Mouse (Mus musculus): ENCODE data around the gene Itih2. TPM values are rescaled to one million over a fixed set of nuclear protein-coding genes. Genes with fewer than 3 reads are reported as not detected.

Gene Itih2
- total and polyA plus RNA-seq, 2 experiments from 2014 or later: 0.42 to 1.1 TPM

DNA sequence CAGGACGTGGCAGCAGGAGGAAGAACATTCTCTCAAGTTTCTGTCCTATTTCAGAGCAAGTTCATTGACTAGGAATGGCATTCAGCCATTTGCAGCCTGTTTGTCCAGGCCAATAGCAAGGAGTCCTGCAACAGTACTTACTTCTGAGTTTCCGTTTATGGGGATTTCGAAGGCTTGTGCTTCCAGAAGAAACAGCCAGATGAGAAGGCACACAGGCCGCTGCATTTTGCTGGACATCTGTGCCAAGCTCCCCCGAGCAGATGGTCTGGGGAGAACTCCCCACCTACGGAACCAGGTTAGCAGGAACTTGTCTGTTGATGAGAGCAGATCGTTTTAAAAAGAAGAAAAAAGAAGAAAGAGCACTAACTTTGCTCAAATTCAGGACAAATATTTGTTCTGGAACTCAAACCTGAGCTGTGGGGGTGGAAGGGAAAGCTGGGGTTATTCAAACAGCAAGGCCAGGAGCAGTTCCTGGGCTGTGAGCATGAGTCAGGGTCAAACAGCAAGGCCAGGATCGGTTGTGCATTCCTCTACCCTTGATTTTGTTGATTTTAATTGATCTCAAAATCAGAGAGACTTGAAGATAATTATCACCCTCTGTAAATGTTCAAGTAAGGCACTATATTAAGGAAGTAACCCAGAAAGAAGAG, 730 bp downstream of the Itih2 start:
- no peak for DNase-seq (ENCODE audit: low spot score)
- no peak overlapping the region for H3K27ac ChIP-seq (ENCODE audit: low read depth)

DNA sequence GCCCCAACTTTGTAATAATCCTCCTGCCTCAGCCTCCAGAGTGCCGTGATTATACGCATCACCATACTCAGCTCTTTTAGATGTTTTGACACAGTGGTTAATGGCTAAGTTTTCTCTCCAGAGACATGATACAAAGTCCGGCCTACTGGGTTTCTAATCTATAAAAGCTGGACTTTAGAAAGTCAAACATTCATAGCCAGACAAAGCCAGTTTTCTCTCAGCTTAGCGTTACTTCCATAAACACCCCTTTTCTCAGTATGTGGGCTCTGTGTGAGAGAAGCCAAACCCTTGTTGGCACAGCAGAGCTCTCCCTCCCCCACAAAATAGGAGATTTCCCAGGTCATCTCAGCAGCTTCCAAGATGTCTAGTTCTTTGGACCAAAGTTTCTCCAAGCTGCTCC, 2.6 kb downstream of the Itih2 start:
- H3K4me2 ChIP-seq (ENCODE audit: low read depth, low read length): no peak overlapping the region
- no peak for TF ChIP-seq EP300 (IDR thresholded peaks at IDR 0.05; ENCODE audit: low read depth)
- TF ChIP-seq CTCF (IDR thresholded peaks at IDR 0.05; ENCODE audit: low read depth): no peak
- no peaks in the 10 kb centered on the region for H3K9me3 ChIP-seq (replicated peaks; ENCODE audit: control insufficient read depth, low read length)
- H3K4me1 ChIP-seq (ENCODE audit: control insufficient read depth, insufficient read depth): no peaks in the 10 kb centered on the region
- H3K27me3 ChIP-seq (ENCODE audit: control insufficient read depth, insufficient read depth, low read length): no peaks in the 10 kb centered on the region
- H3K36me3 ChIP-seq (replicated peaks; ENCODE audit: control insufficient read depth, insufficient read depth, low read length): no peaks in the 10 kb centered on the region
- WGBS: 80% methylated on average over 4 of the region's 4 CpGs
- H3K9ac ChIP-seq (replicated peaks; ENCODE audit: low read depth, low read length): no peak overlapping the region
- no peak overlapping the region for H3K27ac ChIP-seq (ENCODE audit: low read depth)
- ATAC-seq (ENCODE audit: insufficient read depth, low read depth): no peak
- DNase-seq (ENCODE audit: low spot score): no peak
- H3K4me3 ChIP-seq (ENCODE audit: low read depth, low read length): no peak overlapping the region

More for the DNA sequence above, 730 bp downstream of the Itih2 start:
- Histone ChIP-seq H3K9ac (replicated peaks; ENCODE audit: low read depth, low read length) (no peak overlapping the region), H3K36me3 (replicated peaks; ENCODE audit: control insufficient read depth, insufficient read depth, low read length) (no peaks in the 10 kb centered on the region), H3K4me2 (ENCODE audit: low read depth, low read length) (no peak overlapping the region), H3K9me3 (replicated peaks; ENCODE audit: control insufficient read depth, low read length) (no peaks in the 10 kb centered on the region), H3K4me3 (ENCODE audit: low read depth, low read length) (no peak overlapping the region), H3K27me3 (ENCODE audit: control insufficient read depth, insufficient read depth, low read length) (no peaks in the 10 kb centered on the region), H3K4me1 (ENCODE audit: control insufficient read depth, insufficient read depth) (no peaks in the 10 kb centered on the region)
- WGBS: 54% methylated on average over 8 of the region's 8 CpGs
- TF ChIP-seq EP300 (IDR thresholded peaks at IDR 0.05; ENCODE audit: low read depth) (no peak), CTCF (IDR thresholded peaks at IDR 0.05; ENCODE audit: low read depth) (no peak)
- no peak for ATAC-seq (ENCODE audit: insufficient read depth, low read depth)

DNA sequence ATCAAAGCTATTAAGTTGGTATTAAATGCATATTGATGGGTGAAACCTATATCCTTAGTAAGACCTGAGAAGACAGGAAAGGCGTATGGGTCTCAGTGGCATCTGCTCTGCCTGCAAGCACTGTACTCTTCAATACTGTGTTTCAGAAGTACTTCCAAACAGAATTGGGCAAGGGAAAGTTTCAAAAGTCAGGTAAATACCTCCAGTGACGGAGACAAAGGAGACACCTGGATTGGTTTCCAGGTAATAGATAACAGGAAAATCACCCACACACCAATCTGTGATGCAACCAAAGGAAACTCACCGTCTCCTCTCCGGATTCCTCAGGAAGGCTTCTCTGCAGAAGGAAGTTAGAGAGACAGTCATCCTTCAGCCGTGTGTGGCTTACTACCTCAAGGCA, 3.7 kb downstream of the Itih2 start:
- H3K4me3 ChIP-seq (ENCODE audit: low read depth, low read length): no peak overlapping the region
- no peaks in the 10 kb centered on the region for H3K36me3 ChIP-seq (replicated peaks; ENCODE audit: control insufficient read depth, insufficient read depth, low read length)
- H3K27ac ChIP-seq (ENCODE audit: low read depth): no peak overlapping the region
- DNase-seq (ENCODE audit: low spot score) (no peak), ATAC-seq (ENCODE audit: insufficient read depth, low read depth) (no peak)
- WGBS: 77% methylated on average over 5 of the region's 5 CpGs
- no peaks in the 10 kb centered on the region for H3K9me3 ChIP-seq (replicated peaks; ENCODE audit: control insufficient read depth, low read length)
- no peaks in the 10 kb centered on the region for H3K27me3 ChIP-seq (ENCODE audit: control insufficient read depth, insufficient read depth, low read length)
- H3K4me1 ChIP-seq (ENCODE audit: control insufficient read depth, insufficient read depth): no peaks in the 10 kb centered on the region
- no peak overlapping the region for H3K4me2 ChIP-seq (ENCODE audit: low read depth, low read length)
- TF ChIP-seq CTCF (IDR thresholded peaks at IDR 0.05; ENCODE audit: low read depth): no peak
- no peak for TF ChIP-seq EP300 (IDR thresholded peaks at IDR 0.05; ENCODE audit: low read depth)
- H3K9ac ChIP-seq (replicated peaks; ENCODE audit: low read depth, low read length): no peak overlapping the region

DNA sequence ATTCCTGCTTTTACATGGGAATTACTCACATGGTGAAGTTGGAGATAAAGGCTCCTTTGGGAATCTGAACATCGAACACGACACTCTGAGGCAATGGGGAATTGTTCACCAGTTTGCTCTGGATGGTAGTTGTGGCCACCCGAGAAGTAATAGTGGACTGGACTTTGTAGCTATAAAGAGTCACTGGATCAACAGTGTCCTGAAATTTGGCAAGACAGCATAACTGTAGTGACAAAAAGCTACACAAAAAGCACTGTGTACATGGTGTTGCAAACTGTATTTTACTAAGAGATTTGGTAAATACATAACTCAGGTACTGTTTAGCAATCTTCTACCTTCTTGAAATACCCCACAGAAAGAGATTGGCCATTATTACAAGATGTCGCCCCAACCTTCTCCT, 5.1 kb downstream of the Itih2 start:
- TF ChIP-seq CTCF (IDR thresholded peaks at IDR 0.05; ENCODE audit: low read depth) (no peak), EP300 (IDR thresholded peaks at IDR 0.05; ENCODE audit: low read depth) (no peak)
- DNase-seq (ENCODE audit: low spot score) (no peak), ATAC-seq (ENCODE audit: insufficient read depth, low read depth) (no peak)
- H3K4me3 ChIP-seq (ENCODE audit: low read depth, low read length): no peak overlapping the region
- no peak overlapping the region for H3K9ac ChIP-seq (replicated peaks; ENCODE audit: low read depth, low read length)
- no peak overlapping the region for H3K27ac ChIP-seq (ENCODE audit: low read depth)
- H3K9me3 ChIP-seq (replicated peaks; ENCODE audit: control insufficient read depth, low read length): no peaks in the 10 kb centered on the region
- no peaks in the 10 kb centered on the region for H3K36me3 ChIP-seq (replicated peaks; ENCODE audit: control insufficient read depth, insufficient read depth, low read length)
- no peak overlapping the region for H3K4me2 ChIP-seq (ENCODE audit: low read depth, low read length)
- WGBS: 82% methylated on average over 4 of the region's 4 CpGs
- H3K27me3 ChIP-seq (ENCODE audit: control insufficient read depth, insufficient read depth, low read length): no peaks in the 10 kb centered on the region
- no peaks in the 10 kb centered on the region for H3K4me1 ChIP-seq (ENCODE audit: control insufficient read depth, insufficient read depth)

DNA sequence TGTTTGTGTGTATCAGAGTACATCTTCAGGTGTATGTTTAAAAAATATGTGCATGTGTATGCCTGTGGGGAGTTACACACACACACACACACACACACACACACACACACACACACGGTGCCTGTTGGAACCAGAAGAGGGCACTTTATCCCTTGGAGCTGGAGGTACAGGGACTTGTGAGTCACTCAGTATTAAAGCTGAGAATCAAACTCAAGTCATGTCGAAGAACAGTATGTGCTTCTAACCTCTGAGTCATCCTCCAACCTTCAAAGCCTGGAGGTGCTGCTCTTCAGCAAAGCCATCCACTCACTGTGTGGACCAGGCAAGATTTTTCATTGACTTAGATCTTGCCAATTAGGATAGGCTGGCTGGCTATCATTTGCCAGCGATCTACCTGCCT, 9.4 kb downstream of the Itih2 start:
- no peak overlapping the region for H3K9ac ChIP-seq (replicated peaks; ENCODE audit: low read depth, low read length)
- H3K4me1 ChIP-seq (ENCODE audit: control insufficient read depth, insufficient read depth): no peaks in the 10 kb centered on the region
- no peak overlapping the region for H3K27ac ChIP-seq (ENCODE audit: low read depth)
- ATAC-seq (ENCODE audit: insufficient read depth, low read depth) (no peak), DNase-seq (ENCODE audit: low spot score) (no peak)
- H3K27me3 ChIP-seq (ENCODE audit: control insufficient read depth, insufficient read depth, low read length): no peaks in the 10 kb centered on the region
- H3K9me3 ChIP-seq (replicated peaks; ENCODE audit: control insufficient read depth, low read length): no peaks in the 10 kb centered on the region
- H3K4me3 ChIP-seq (ENCODE audit: low read depth, low read length): no peak overlapping the region
- no peaks in the 10 kb centered on the region for H3K36me3 ChIP-seq (replicated peaks; ENCODE audit: control insufficient read depth, insufficient read depth, low read length)
- TF ChIP-seq EP300 (IDR thresholded peaks at IDR 0.05; ENCODE audit: low read depth): no peak
- TF ChIP-seq CTCF (IDR thresholded peaks at IDR 0.05; ENCODE audit: low read depth): no peak
- WGBS: 41% methylated on average over 3 of the region's 3 CpGs
- H3K4me2 ChIP-seq (ENCODE audit: low read depth, low read length): no peak overlapping the region

DNA sequence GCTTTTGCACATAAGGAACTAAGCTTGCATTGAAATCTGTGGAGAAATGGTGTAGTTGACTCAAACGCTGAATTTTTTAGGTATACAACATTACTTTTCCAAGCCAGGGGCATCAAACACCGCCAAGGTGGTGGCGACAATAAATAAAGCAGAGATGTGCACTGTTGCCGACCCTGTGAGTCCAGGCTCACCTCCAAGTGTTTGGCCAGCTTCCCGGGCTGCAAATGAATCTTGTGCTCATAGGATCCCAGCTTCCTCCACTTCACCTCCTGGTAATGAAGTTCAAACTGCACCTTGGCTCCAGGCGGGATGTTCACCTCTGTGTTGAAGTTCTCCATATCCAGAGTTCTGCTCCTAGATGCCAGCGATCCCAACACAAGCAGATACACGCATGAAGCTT, 11.9 kb downstream of the Itih2 start:
- H3K9ac ChIP-seq (replicated peaks; ENCODE audit: low read depth, low read length): no peak overlapping the region
- no peaks in the 10 kb centered on the region for H3K9me3 ChIP-seq (replicated peaks; ENCODE audit: control insufficient read depth, low read length)
- H3K4me1 ChIP-seq (ENCODE audit: control insufficient read depth, insufficient read depth): no peaks in the 10 kb centered on the region
- DNase-seq (ENCODE audit: low spot score) (no peak), ATAC-seq (ENCODE audit: insufficient read depth, low read depth) (no peak)
- TF ChIP-seq EP300 (IDR thresholded peaks at IDR 0.05; ENCODE audit: low read depth) (no peak), CTCF (IDR thresholded peaks at IDR 0.05; ENCODE audit: low read depth) (no peak)
- H3K4me2 ChIP-seq (ENCODE audit: low read depth, low read length): no peak overlapping the region
- H3K27me3 ChIP-seq (ENCODE audit: control insufficient read depth, insufficient read depth, low read length): no peaks in the 10 kb centered on the region
- no peak overlapping the region for H3K4me3 ChIP-seq (ENCODE audit: low read depth, low read length)
- 71% methylated on average over 8 of the region's 8 CpGs for WGBS
- no peak overlapping the region for H3K27ac ChIP-seq (ENCODE audit: low read depth)
- no peaks in the 10 kb centered on the region for H3K36me3 ChIP-seq (replicated peaks; ENCODE audit: control insufficient read depth, insufficient read depth, low read length)
